In the genomic region with DNA sequence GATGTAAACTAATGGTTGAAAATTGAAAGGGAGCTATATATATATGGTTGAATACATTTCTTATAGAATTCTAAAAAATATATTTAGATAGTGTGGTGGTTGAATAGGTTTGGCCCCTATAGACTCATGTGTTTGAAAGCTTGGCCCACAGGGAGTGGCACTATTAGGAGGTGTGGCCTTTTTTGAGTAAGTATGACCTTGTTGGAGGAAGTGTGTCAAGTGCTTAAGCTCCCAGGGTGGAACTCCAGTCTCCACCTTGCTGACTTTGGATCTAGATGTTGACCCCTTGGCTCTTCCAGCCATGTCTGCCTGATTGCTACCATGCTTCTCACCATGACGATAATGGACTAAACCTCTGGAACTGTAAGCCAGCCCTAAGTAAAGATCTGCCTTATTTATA, we compare ENCODE assay signal across 24 mouse cellular contexts.
"Had no signal": no experiment of that assay in that cellular context is flagged by ENCODE, and none has a peak within 500 bp of the region (broad histone marks: within the 10 kb centered on the region; RNA-seq: fewer than 3 reads in every experiment).

No protein-coding gene starts in this region.

- H3K4me3 ChIP-seq: gastrocnemius, adult 2 months; heart, embryonic 10.5 days; heart, embryonic 12.5 days; hindbrain, embryonic 10.5 days; hindbrain, embryonic 12.5 days; hindbrain, embryonic 15.5 days; kidney, embryonic 15.5 days; limb, embryonic 10.5 days; limb, embryonic 12.5 days; liver, embryonic 15.5 days had no signal

- H3K4me2 ChIP-seq: heart, embryonic 12.5 days; hindbrain, embryonic 12.5 days; hindbrain, embryonic 15.5 days; kidney, embryonic 15.5 days; limb, embryonic 12.5 days; liver, embryonic 15.5 days had no signal

- H3K27me3 ChIP-seq: heart, embryonic 12.5 days; hindbrain, embryonic 12.5 days; hindbrain, embryonic 15.5 days; kidney, embryonic 15.5 days; limb, embryonic 12.5 days; liver, embryonic 15.5 days had no signal

- DNase-seq: gastrocnemius, adult 2 months; gastrocnemius, postnatal 10 days; gastrocnemius, postnatal 25 days; heart, adult 18-20 months; heart, postnatal 10 days; heart, postnatal 4 days; kidney, adult 11 months; kidney, adult 2 months; kidney, adult 9 months; kidney, postnatal 14 days; kidney, postnatal 36 days; layer of hippocampus, adult 9-11 months; layer of hippocampus, postnatal 36 days had no signal

- H3K27ac ChIP-seq: gastrocnemius, adult 2 months; heart, embryonic 10.5 days; hindbrain, embryonic 10.5 days; hindbrain, embryonic 12.5 days; hindbrain, embryonic 15.5 days; hindbrain, postnatal 0 days; kidney, embryonic 15.5 days; kidney, postnatal 0 days; limb, embryonic 10.5 days; limb, embryonic 12.5 days; liver, embryonic 15.5 days had no signal

- H3K36me3 ChIP-seq: hindbrain, embryonic 12.5 days; hindbrain, embryonic 15.5 days had no signal

- ATAC-seq: hindbrain, postnatal 0 days had no signal

- H3K9ac ChIP-seq: heart, embryonic 12.5 days; hindbrain, embryonic 12.5 days; hindbrain, embryonic 15.5 days; kidney, embryonic 15.5 days; limb, embryonic 12.5 days; liver, embryonic 15.5 days had no signal

- H3K4me1 ChIP-seq: hindbrain, embryonic 10.5 days; hindbrain, embryonic 12.5 days; hindbrain, embryonic 15.5 days; kidney, embryonic 15.5 days; limb, embryonic 10.5 days had no signal

- H3K9me3 ChIP-seq: heart, embryonic 10.5 days; heart, embryonic 12.5 days; hindbrain, embryonic 10.5 days; hindbrain, embryonic 12.5 days; hindbrain, embryonic 15.5 days; kidney, embryonic 15.5 days; limb, embryonic 10.5 days; limb, embryonic 12.5 days; liver, embryonic 15.5 days had no signal
